Mouse (Mus musculus) urinary bladder, adult 18-20 months (tissue): ENCODE data around the gene Kiss1.
A peak's percentile ranks its signal among the peaks of the same experiment; 100 is the strongest.

Experiments used
- DNase-seq, 2 experiments: peaks; one replicate each; pipeline ENCODE4 v3.0.0; 2022; ENCODE audit warnings: low spot score in 2 of 2, mixed read lengths in 2 of 2

The Kiss1 gene

GRCm38 (mm10) chr1:133362103-133362502, 40.4 kb downstream of the Kiss1 start:
- DNase-seq = no peak

DNA sequence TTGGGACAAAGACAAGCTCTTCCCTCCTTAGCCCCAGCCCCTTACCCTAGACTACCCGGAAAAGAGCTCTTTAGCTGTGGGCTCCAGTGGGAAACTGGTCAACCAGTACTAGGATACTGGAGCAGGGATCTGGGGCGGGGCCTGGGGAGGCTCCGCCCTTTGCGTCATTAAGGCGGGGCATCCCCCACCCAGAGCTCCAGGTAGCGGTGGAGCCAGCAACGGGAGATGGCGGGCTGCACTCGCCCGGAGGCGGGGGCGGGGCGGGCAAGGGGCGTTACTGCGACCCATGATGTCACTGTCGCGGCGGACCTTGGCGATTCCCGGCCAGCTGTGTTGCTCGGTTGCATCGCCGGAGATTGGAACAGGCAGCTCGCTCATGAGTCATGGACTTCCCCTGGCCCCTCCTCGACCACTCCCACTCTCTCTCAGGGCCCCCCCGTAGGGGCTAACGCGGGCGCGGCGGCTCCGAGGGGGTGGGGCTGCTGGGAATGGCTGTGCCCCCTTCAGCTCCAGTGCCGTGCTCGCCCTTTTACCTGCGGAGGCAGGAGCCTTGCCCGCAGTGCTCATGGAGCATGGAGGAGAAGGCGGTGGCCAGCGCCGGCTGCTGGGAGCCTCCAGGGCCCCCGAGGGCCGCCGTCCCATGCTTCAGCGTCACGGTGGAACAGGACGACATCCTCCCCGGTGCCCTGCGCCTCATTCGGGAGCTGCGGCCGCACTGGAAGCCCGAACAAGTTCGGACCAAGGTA, 41.8 kb downstream of the Kiss1 start, which contains the start of gene Etnk2:
Etnk2 (plus strand) TSS at position 297 of the 746 bp plus-strand sequence.
- peak; percentile 70 to 79 for DNase-seq

DNA sequence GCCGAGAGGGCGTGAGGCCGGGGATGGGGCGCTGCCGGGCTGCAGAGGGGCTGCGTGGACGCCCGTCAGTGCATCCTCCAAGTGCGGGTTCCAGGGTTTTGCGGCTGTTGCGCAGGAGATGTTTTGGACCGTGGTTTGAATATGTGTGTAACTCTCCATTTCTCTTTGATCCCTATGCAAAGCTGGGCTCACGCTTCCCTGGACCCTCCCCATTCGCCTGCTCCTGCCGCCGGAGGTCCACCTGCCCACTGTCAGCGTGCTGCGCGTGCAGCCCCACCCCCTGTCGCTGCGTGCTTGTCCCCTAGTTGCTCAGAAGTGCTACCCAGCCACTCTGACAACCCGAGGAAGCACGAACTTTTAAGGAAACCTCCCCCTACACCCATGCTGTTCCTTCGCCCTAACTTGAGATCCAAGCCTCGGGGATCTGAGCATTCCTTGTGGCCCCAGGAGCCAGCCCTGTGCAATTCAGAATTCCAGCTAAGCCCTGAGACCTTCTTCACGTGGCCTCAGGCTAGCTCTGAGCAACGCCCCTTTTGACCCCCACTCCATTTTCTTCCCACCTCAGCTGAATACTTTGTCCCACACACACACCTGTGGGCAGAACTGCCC, 42.5 kb downstream of the Kiss1 start:
- DNase-seq = no peak

DNA sequence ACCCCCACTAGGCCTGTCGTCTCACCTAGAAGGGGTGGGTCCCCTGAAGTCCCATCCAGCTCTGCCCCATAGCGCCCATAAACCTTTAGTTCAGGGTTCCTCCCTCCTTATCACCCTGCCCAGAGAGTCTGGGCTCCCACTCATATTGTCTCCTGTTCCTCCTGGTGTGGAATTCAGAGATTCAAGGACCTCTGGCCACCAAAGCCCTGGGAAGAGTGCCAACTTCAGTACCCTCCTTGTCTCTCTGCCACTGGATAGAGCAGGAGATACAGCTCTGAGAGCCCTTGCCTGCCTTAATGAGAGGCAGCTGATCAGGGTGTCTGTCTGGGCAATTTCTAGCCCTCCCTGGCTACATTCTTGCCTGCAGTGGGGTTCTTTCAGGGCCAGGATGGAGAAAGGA, 43.2 kb downstream of the Kiss1 start:
- no peak for DNase-seq

GRCm38 (mm10) chr1:133366951-133367605, 45.4 kb downstream of the Kiss1 start:
- no peak for DNase-seq

GRCm38 (mm10) chr1:133367606-133368488, 46.2 kb downstream of the Kiss1 start:
- DNase-seq = no peak

DNA sequence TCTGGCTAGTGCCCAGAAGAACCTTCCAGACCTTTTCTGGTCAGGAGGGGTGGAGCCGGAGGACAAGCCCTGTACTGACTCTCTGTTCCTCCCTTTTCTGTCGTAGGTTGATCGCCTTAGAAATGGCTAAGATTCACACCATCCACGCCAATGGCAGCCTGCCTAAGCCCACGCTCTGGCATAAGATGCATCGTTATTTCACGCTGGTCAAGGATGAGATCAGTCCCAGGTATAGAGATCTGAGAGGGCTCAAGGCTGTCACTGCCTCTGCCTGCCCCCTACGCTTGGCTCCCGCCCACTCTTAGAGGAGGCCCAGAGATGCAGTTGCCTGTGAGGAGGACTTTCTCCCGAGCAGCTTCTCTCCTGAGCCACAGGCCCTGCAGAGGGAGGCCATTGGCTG, 47.0 kb downstream of the Kiss1 start:
- no peak for DNase-seq

DNA sequence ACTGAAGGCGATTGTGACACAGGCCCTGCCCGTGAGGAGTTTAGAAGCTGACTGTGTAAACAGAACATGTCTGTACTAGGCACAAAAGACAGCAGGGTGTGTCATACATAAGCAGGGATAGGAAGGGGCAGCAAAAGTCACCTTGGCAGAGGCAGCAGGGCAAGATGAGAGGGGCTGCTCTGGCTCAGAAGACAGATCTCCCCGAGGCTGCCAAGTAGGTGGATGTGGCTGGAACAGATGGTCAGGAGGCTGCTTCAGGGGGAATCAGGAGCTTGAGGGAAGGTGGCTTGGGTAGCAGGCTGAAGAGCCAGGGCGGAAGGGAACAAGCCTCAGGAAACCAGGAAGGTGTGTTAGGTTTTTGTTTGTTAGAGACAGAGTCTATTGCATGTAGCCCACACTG, 48.7 kb downstream of the Kiss1 start:
- no peak for DNase-seq

GRCm38 (mm10) chr1:133371431-133371830, 49.8 kb downstream of the Kiss1 start:
- DNase-seq = no peak

DNA sequence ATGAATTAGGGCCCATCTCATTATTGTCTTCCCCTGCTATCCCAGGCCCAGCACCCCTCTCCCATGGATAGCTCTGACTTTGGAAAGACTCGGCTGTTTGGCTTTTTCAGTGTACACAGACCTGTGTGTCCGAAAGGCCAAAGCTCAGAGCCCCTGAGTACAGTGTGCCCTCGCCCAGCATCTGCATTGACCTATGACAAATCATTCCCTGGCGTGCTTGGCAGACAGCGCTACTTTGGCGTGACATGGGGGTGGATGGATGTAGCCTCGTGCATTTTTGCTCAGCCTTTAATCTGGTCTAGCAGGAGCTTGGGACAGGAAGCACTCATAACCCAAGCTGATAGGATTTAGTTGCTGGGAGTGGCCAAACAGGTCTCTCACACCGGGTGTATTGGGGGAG, 50.4 kb downstream of the Kiss1 start:
- DNase-seq = no peak

DNA sequence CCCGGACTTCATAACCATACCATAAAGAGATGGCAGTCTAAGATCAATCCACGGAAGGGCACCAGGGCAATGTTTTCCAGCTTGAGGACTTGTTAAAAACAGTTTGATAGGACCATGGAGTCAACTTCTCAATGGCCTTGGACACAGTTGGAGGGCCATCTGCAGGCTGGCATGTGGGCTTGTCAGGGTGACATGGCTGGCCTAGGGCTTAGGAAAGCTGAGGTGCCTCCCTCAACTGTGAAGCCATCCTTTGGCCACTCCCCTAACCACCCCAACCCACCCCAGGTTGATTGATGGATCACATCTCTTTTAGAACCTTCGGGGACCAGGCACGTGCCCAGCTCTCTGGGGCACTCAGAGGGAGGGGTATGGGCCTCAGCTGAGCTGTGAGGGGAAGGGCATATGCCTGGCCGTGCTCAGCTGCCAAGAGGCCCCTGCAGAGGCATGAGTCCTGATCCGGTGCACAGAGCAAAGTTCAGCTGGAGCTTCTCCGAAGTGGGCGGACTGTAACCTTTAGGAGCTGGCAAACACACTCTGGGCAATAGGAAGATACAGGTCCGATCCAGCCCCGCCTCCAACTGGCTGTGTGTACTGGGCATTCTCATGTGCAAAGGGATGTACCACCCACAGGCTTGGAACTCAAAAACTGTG, 54.1 kb downstream of the Kiss1 start:
- DNase-seq = no peak

DNA sequence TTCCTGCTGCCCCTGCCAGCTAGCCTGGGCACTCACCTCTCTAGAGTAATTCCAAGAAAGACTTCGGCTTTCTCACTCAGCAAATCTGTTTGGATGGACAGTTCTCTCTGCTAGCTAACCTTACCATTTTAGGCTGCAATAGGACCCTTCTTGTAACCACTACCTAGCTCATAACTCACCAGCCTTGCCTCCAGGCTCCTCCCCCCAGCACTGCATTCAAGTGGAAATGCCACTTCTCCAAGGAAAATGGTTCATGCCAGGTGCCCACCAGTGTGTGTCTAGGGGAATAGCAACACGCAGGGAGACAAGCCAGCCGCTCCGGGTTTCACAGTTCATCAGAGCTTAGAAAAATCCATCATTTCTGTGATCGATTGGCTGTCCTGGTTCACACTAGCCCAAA, 55.9 kb downstream of the Kiss1 start:
- DNase-seq = no peak
